Mouse (Mus musculus) MEL (cell line): ENCODE data around the gene Casp3. TPM values are rescaled to one million over a fixed set of nuclear protein-coding genes. Genes with fewer than 3 reads are reported as not detected.

Experiments used
- DNase-seq: peaks from one replicate; pipeline ENCODE4 v3.0.0; 2011; ENCODE audit warnings: low read depth, low spot score
- H3K27ac ChIP-seq: 2 replicates; pipeline ENCODE4 v1.5.1; 2012; ENCODE audit warnings: low read depth, mild to moderate bottlenecking, control low read depth, low read length, moderate library complexity; ENCODE audit not compliant: control insufficient read depth
- H3K27me3 ChIP-seq, 2 experiments: fragments of 150-350 bp in 1 of 2; sonication (generic) in 1 of 2; 2 replicates each; pipeline ENCODE4 v1.6.1; 2012; ENCODE audit warnings: low read length in 2 of 2, mild to moderate bottlenecking in 2 of 2, improper control_type of control experiment in 1 of 2, moderate library complexity in 1 of 2; ENCODE audit not compliant: insufficient read depth in 2 of 2, control insufficient read depth in 1 of 2
- H3K36me3 ChIP-seq, 2 experiments: 2 replicates each; pipeline ENCODE4 v1.6.1; 2012 to 2014; ENCODE audit warnings: low read length in 2 of 2, improper control_type of control experiment in 1 of 2, inconsistent platforms in 1 of 2, mild to moderate bottlenecking in 1 of 2; ENCODE audit not compliant: insufficient read depth in 2 of 2, control insufficient read depth in 1 of 2
- H3K4me1 ChIP-seq, 2 experiments: fragments of 150-350 bp in 1 of 2; sonication (generic) in 1 of 2; 2 replicates each; pipeline ENCODE4 v1.6.1; 2012; ENCODE audit warnings: low read length in 2 of 2, improper control_type of control experiment in 1 of 2, mild to moderate bottlenecking in 1 of 2; ENCODE audit not compliant: insufficient read depth in 2 of 2, control insufficient read depth in 1 of 2
- H3K4me3 ChIP-seq, 2 experiments: fragments of 150-350 bp in 1 of 2; sonication (generic) in 1 of 2; 2 replicates each; pipeline ENCODE4 v1.5.1; 2012; ENCODE audit warnings: low read depth in 2 of 2, low read length in 2 of 2, mild to moderate bottlenecking in 2 of 2, moderate library complexity in 2 of 2, control low read depth in 1 of 2, improper control_type of control experiment in 1 of 2; ENCODE audit not compliant: control insufficient read depth in 1 of 2, insufficient read depth in 1 of 2
- H3K79me2 ChIP-seq: 2 replicates; pipeline ENCODE4 v1.6.1; 2012; ENCODE audit warnings: mild to moderate bottlenecking, low read length, moderate library complexity; ENCODE audit not compliant: control insufficient read depth, poor library complexity, insufficient read depth
- H3K9ac ChIP-seq: 2 replicates; pipeline ENCODE4 v1.6.1; 2012; ENCODE audit warnings: low read depth, mild to moderate bottlenecking, control low read depth, low read length, moderate library complexity; ENCODE audit not compliant: control insufficient read depth, poor library complexity, severe bottlenecking
- H3K9me3 ChIP-seq: fragments of 150-350 bp; sonication (generic); replicated peaks from 2 replicates; pipeline ENCODE4 v1.6.1; 2012; ENCODE audit warnings: mild to moderate bottlenecking, low read length, improper control_type of control experiment, moderate library complexity; ENCODE audit not compliant: insufficient read depth
- CHD1 ChIP-seq: IDR thresholded peaks from 2 replicates; pipeline ENCODE4 v1.6.1; 2012; ENCODE audit warnings: low read depth, mild to moderate bottlenecking, inconsistent platforms, low read length, improper control_type of control experiment
- CTCF ChIP-seq, 3 experiments: IDR thresholded peaks in 2 of 3; conservative IDR thresholded peaks in 1 of 3; 2 replicates each; pipeline ENCODE4 v1.5.1; 2011 to 2012; ENCODE audit warnings: low read length in 3 of 3, low read depth in 2 of 3, mild to moderate bottlenecking in 2 of 3, improper control_type of control experiment in 1 of 3, inconsistent platforms in 1 of 3, mixed read lengths in 1 of 3, moderate library complexity in 1 of 3; ENCODE audit not compliant: control insufficient read depth in 1 of 3, insufficient read depth in 1 of 3, poor library complexity in 1 of 3, severe bottlenecking in 1 of 3
- EP300 ChIP-seq, 2 experiments: IDR thresholded peaks; 2 replicates each; pipeline ENCODE4 v1.6.1; 2011; ENCODE audit warnings: improper control_type of control experiment in 2 of 2, low read length in 2 of 2, low read depth in 1 of 2, mild to moderate bottlenecking in 1 of 2
- ETS1 ChIP-seq: IDR thresholded peaks from 2 replicates; pipeline ENCODE4 v1.6.1; 2012; ENCODE audit warnings: low read depth, mild to moderate bottlenecking, inconsistent platforms, low read length, improper control_type of control experiment, moderate library complexity
- KAT2A ChIP-seq: conservative IDR thresholded peaks from 2 replicates; pipeline ENCODE4 v1.6.1; 2012; ENCODE audit warnings: low read depth, low read length, improper control_type of control experiment, inconsistent platforms
- POLR2A ChIP-seq, 2 experiments: IDR thresholded peaks; 2 replicates each; pipeline ENCODE4 v1.6.1; 2011 to 2012; ENCODE audit warnings: low read length in 2 of 2, mild to moderate bottlenecking in 2 of 2, control low read depth in 1 of 2, improper control_type of control experiment in 1 of 2, low read depth in 1 of 2, moderate library complexity in 1 of 2; ENCODE audit not compliant: control insufficient read depth in 1 of 2, insufficient read depth in 1 of 2, poor library complexity in 1 of 2
- POLR2AphosphoS5 ChIP-seq: IDR thresholded peaks from 2 replicates; pipeline ENCODE4 v1.6.1; 2012; ENCODE audit warnings: low read depth, borderline replicate concordance, mild to moderate bottlenecking, inconsistent platforms, low read length, moderate library complexity, mixed read lengths
- TAL1 ChIP-seq: IDR thresholded peaks from 2 replicates; pipeline ENCODE4 v1.6.1; 2012; ENCODE audit warnings: mild to moderate bottlenecking, inconsistent platforms, low read length, moderate library complexity, mixed read lengths
- UBTF ChIP-seq: IDR thresholded peaks from 2 replicates; pipeline ENCODE4 v1.6.1; 2012; ENCODE audit warnings: low read depth, mild to moderate bottlenecking, inconsistent platforms, low read length, improper control_type of control experiment, moderate library complexity, borderline replicate concordance; ENCODE audit not compliant: insufficient read depth
- polyA plus RNA-seq, 2 experiments: library from polyadenylated mRNA; stranded (reverse) in 1 of 2; unstranded in 1 of 2; fragments of >175 nt in 1 of 2; fragments of >200 nt in 1 of 2; gene quantifications; 2 replicates each; pipeline versions ENCODE4 v1.2.1 to v1.2.4; 2012; ENCODE audit warnings: low replicate concordance in 2 of 2, low read depth in 1 of 2; ENCODE audit not compliant: insufficient read length in 2 of 2, insufficient read depth in 1 of 2, missing spikeins in 1 of 2
- total RNA-seq: library from RNA; depleted of rRNA; stranded (reverse); fragments of 300-350 nt; gene quantifications from 2 replicates; pipeline ENCODE4 v1.2.3, GENCODE M21; 2012

Casp3 gene
- total and polyA plus RNA-seq, 3 experiments: 74.7 to 185 (median 157) TPM

- TF ChIP-seq EP300 (IDR thresholded peaks at IDR 0.05; ENCODE audit: low read depth in 1 of 2, low read length in 2 of 2) (no peak), KAT2A (no peak), UBTF (no peak), CHD1 (no peak), POLR2A (IDR thresholded peaks at IDR 0.05; ENCODE audit: control insufficient read depth in 1 of 2, insufficient read depth in 1 of 2, low read depth in 1 of 2, low read length in 2 of 2, poor library complexity in 1 of 2) (no peak), TAL1 (no peak)
- no peak overlapping the region for H3K27ac ChIP-seq
- no peak overlapping the region for H3K9ac ChIP-seq
- no peaks in the 10 kb centered on the region for H3K9me3 ChIP-seq
- H3K27me3 ChIP-seq: no peaks in the 10 kb centered on the region
- no peak for DNase-seq
- no peak overlapping the region for H3K4me3 ChIP-seq
- H3K4me1 ChIP-seq: 0 out of 4 replicates have a peak, but pooled peaks cover 0 to 2% of the 10 kb centered on the region in 2 experiments
- no peaks in the 10 kb centered on the region for H3K79me2 ChIP-seq
- peaks cover 0 to 5% of the 10 kb centered on the region in 2 experiments; a peak in 1 of 4 replicates for H3K36me3 ChIP-seq
Measured at GRCm38 (mm10) chr8:46569659-46570441, 47.2 kb upstream of the Casp3 start.

GRCm38 (mm10) chr8:46570673-46571072 lies 46.4 kb upstream of the Casp3 start:
- H3K27me3 ChIP-seq: no peaks in the 10 kb centered on the region
- no peak overlapping the region for H3K9ac ChIP-seq
- no peak for TF ChIP-seq ETS1
- TF ChIP-seq KAT2A: no peak
- TF ChIP-seq POLR2AphosphoS5: no peak
- H3K4me1 ChIP-seq: 0 out of 4 replicates have a peak, but pooled peaks cover 0 to 2% of the 10 kb centered on the region in 2 experiments
- H3K4me3 ChIP-seq: no peak overlapping the region
- peaks cover 0 to 6% of the 10 kb centered on the region in 2 experiments; a peak in 2 of 4 replicates for H3K36me3 ChIP-seq
- H3K9me3 ChIP-seq: no peaks in the 10 kb centered on the region
- no peaks in the 10 kb centered on the region for H3K79me2 ChIP-seq
- H3K27ac ChIP-seq: no peak overlapping the region
- DNase-seq: no peak

- Histone ChIP-seq H3K36me3 (peaks cover 2 to 21% of the 10 kb centered on the region in 2 experiments; a peak in 3 of 4 replicates), H3K27me3 (no peaks in the 10 kb centered on the region), H3K79me2 (no peaks in the 10 kb centered on the region), H3K4me1 (0 out of 4 replicates have a peak, but pooled peaks cover 0 to 2% of the 10 kb centered on the region in 2 experiments), H3K27ac (no peak overlapping the region), H3K9me3 (no peaks in the 10 kb centered on the region), H3K4me3 (no peak overlapping the region), H3K9ac (no peak overlapping the region)
- no peak for TF ChIP-seq CTCF (IDR thresholded peaks at IDR 0.05 in 2 of 3, conservative IDR thresholded peaks at IDR 0.05 in 1 of 3; ENCODE audit: control insufficient read depth in 1 of 3, insufficient read depth in 1 of 3, low read depth in 2 of 3, low read length in 3 of 3, poor library complexity in 1 of 3, severe bottlenecking in 1 of 3)
- no peak for DNase-seq
Measured at GRCm38 (mm10) chr8:46573446-46573845, 43.6 kb upstream of the Casp3 start.
